Mouse (Mus musculus): ENCODE results near the gene Mkln1. TPM values are rescaled to one million over a fixed set of nuclear protein-coding genes. Genes with fewer than 3 reads are reported as not detected.

Mkln1 gene
- 136 and 148 TPM in 2 replicates for polyA plus RNA-seq (2014; fragmentation: Nextera tagmentation; extraction: Ambion mirVana)

- H3K36me3 ChIP-seq (ENCODE audit: control insufficient read depth, insufficient read depth, low read length) = no peaks in the 10 kb centered on the region
- peak; percentile 99 for ATAC-seq (ENCODE audit: low read depth)
- peak within 1 kb of the TSS; percentile 93 for H3K27ac ChIP-seq (ENCODE audit: low read depth, low read length)
- H3K27me3 ChIP-seq (ENCODE audit: control insufficient read depth, insufficient read depth, low read length) = no peaks in the 10 kb centered on the region
- peak within 1 kb of the TSS; percentile 95 for H3K9ac ChIP-seq (replicated peaks; ENCODE audit: low read depth, low read length)
- H3K4me2 ChIP-seq (ENCODE audit: low read depth, low read length) = peak within 1 kb of the TSS; percentile 88
- no peaks in the 10 kb centered on the region for H3K9me3 ChIP-seq (ENCODE audit: control insufficient read depth, low read length)
- peaks cover 17% of the 10 kb centered on the region for H3K4me1 ChIP-seq (ENCODE audit: control insufficient read depth, insufficient read depth, low read length)
- 1% methylated on average over 55 of the region's 65 CpGs for WGBS
- H3K4me3 ChIP-seq (ENCODE audit: low read depth, low read length) = peak within 1 kb of the TSS; percentile 93
Observed at GRCm38 (mm10) chr6:31398431-31399205, at the start of gene Mkln1. Gene Mkln1 (plus strand): TSS chr6:31398735.

- WGBS = 72% methylated on average over 26 of the region's 26 CpGs
- Histone ChIP-seq H3K4me1 (ENCODE audit: control insufficient read depth, insufficient read depth, low read length) (peaks cover 6% of the 10 kb centered on the region; the same call in 1 of the 2 replicates), H3K9ac (replicated peaks; ENCODE audit: low read depth, low read length) (no peak overlapping the region), H3K27ac (ENCODE audit: low read depth, low read length) (0 out of 2 replicates have a peak overlapping the region, but pooled peaks have one; percentile 45), H3K27me3 (ENCODE audit: control insufficient read depth, insufficient read depth, low read length) (no peaks in the 10 kb centered on the region), H3K4me2 (ENCODE audit: low read depth, low read length) (no peak overlapping the region), H3K4me3 (ENCODE audit: low read depth, low read length) (no peak overlapping the region), H3K9me3 (ENCODE audit: control insufficient read depth, low read length) (no peaks in the 10 kb centered on the region), H3K36me3 (ENCODE audit: control insufficient read depth, insufficient read depth, low read length) (no peaks in the 10 kb centered on the region)
- ATAC-seq (ENCODE audit: low read depth) = peak; percentile 49; the same call in 1 of the 2 replicates
Observed at GRCm38 (mm10) chr6:31356444-31357191, 41.9 kb upstream of the Mkln1 start.

- no peaks in the 10 kb centered on the region for H3K27me3 ChIP-seq (ENCODE audit: control insufficient read depth, insufficient read depth, low read length)
- H3K9me3 ChIP-seq (ENCODE audit: control insufficient read depth, low read length) = no peaks in the 10 kb centered on the region
- peak; percentile 89; the same call in 1 of the 2 replicates for ATAC-seq (ENCODE audit: low read depth)
- peaks cover 6% of the 10 kb centered on the region; the same call in 1 of the 2 replicates for H3K4me1 ChIP-seq (ENCODE audit: control insufficient read depth, insufficient read depth, low read length)
- WGBS = 48% methylated on average over 4 of the region's 4 CpGs
- 0 out of 2 replicates have a peak overlapping the region, but pooled peaks have one; percentile 45 for H3K27ac ChIP-seq (ENCODE audit: low read depth, low read length)
- no peaks in the 10 kb centered on the region for H3K36me3 ChIP-seq (ENCODE audit: control insufficient read depth, insufficient read depth, low read length)
- H3K9ac ChIP-seq (replicated peaks; ENCODE audit: low read depth, low read length) = no peak overlapping the region
- no peak overlapping the region for H3K4me2 ChIP-seq (ENCODE audit: low read depth, low read length)
- no peak overlapping the region for H3K4me3 ChIP-seq (ENCODE audit: low read depth, low read length)
Observed at GRCm38 (mm10) chr6:31357286-31357685, 41.2 kb upstream of the Mkln1 start.

GRCm38 (mm10) chr6:31362617-31363016 is 35.9 kb upstream of the Mkln1 start:
- H3K4me3 ChIP-seq (ENCODE audit: low read depth, low read length) = no peak overlapping the region
- H3K9ac ChIP-seq (replicated peaks; ENCODE audit: low read depth, low read length) = no peak overlapping the region
- H3K27me3 ChIP-seq (ENCODE audit: control insufficient read depth, insufficient read depth, low read length) = no peaks in the 10 kb centered on the region
- no peak overlapping the region for H3K27ac ChIP-seq (ENCODE audit: low read depth, low read length)
- H3K4me2 ChIP-seq (ENCODE audit: low read depth, low read length) = no peak overlapping the region
- WGBS = 57% methylated on average over 11 of the region's 11 CpGs
- no peaks in the 10 kb centered on the region for H3K9me3 ChIP-seq (ENCODE audit: control insufficient read depth, low read length)
- H3K36me3 ChIP-seq (ENCODE audit: control insufficient read depth, insufficient read depth, low read length) = no peaks in the 10 kb centered on the region
- no peak for ATAC-seq (ENCODE audit: low read depth)
- H3K4me1 ChIP-seq (ENCODE audit: control insufficient read depth, insufficient read depth, low read length) = no peaks in the 10 kb centered on the region

DNA sequence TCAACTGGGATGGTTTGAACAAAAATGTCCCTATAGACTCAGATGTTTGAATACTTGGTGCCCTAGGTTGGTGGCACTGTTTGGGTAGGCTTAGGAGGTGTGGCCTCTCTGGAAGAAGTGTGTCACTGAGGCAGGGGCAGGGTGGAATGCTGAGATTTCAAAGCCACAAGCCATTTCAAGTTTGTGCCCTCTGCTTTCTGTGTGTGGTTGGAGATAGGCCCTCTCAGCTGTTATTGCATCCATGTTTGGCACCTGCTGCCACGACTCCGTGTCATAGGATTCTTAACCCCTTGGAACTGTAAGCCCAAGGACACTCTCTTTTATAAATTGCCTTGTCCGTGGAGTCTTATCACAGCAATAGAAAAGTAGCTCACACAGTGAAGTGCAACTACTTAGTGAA is 34.1 kb upstream of the Mkln1 start:
- H3K36me3 ChIP-seq (ENCODE audit: control insufficient read depth, insufficient read depth, low read length) = no peaks in the 10 kb centered on the region
- no peak for ATAC-seq (ENCODE audit: low read depth)
- WGBS = 97% methylated on average over 3 of the region's 3 CpGs
- H3K4me3 ChIP-seq (ENCODE audit: low read depth, low read length) = no peak overlapping the region
- H3K9ac ChIP-seq (replicated peaks; ENCODE audit: low read depth, low read length) = no peak overlapping the region
- H3K4me2 ChIP-seq (ENCODE audit: low read depth, low read length) = no peak overlapping the region
- H3K4me1 ChIP-seq (ENCODE audit: control insufficient read depth, insufficient read depth, low read length) = no peaks in the 10 kb centered on the region
- H3K9me3 ChIP-seq (ENCODE audit: control insufficient read depth, low read length) = no peaks in the 10 kb centered on the region
- H3K27ac ChIP-seq (ENCODE audit: low read depth, low read length) = no peak overlapping the region
- H3K27me3 ChIP-seq (ENCODE audit: control insufficient read depth, insufficient read depth, low read length) = no peaks in the 10 kb centered on the region

GRCm38 (mm10) chr6:31367947-31368346 is 30.6 kb upstream of the Mkln1 start:
- Histone ChIP-seq H3K4me3 (ENCODE audit: low read depth, low read length) (no peak overlapping the region), H3K9me3 (ENCODE audit: control insufficient read depth, low read length) (no peaks in the 10 kb centered on the region), H3K36me3 (ENCODE audit: control insufficient read depth, insufficient read depth, low read length) (no peaks in the 10 kb centered on the region), H3K9ac (replicated peaks; ENCODE audit: low read depth, low read length) (no peak overlapping the region), H3K4me1 (ENCODE audit: control insufficient read depth, insufficient read depth, low read length) (no peaks in the 10 kb centered on the region), H3K27me3 (ENCODE audit: control insufficient read depth, insufficient read depth, low read length) (no peaks in the 10 kb centered on the region), H3K4me2 (ENCODE audit: low read depth, low read length) (no peak overlapping the region), H3K27ac (ENCODE audit: low read depth, low read length) (no peak overlapping the region)
- 82% methylated on average over 10 of the region's 10 CpGs for WGBS
- no peak for ATAC-seq (ENCODE audit: low read depth)

GRCm38 (mm10) chr6:31368559-31368958 is 30.0 kb upstream of the Mkln1 start:
- H3K27ac ChIP-seq (ENCODE audit: low read depth, low read length) = no peak overlapping the region
- 49% methylated on average over 1 of the region's 1 CpGs for whole genome bisulfite sequencing
- no peaks in the 10 kb centered on the region for H3K27me3 ChIP-seq (ENCODE audit: control insufficient read depth, insufficient read depth, low read length)
- H3K9me3 ChIP-seq (ENCODE audit: control insufficient read depth, low read length) = no peaks in the 10 kb centered on the region
- H3K36me3 ChIP-seq (ENCODE audit: control insufficient read depth, insufficient read depth, low read length) = no peaks in the 10 kb centered on the region
- H3K4me2 ChIP-seq (ENCODE audit: low read depth, low read length) = no peak overlapping the region
- no peak overlapping the region for H3K4me3 ChIP-seq (ENCODE audit: low read depth, low read length)
- H3K9ac ChIP-seq (replicated peaks; ENCODE audit: low read depth, low read length) = no peak overlapping the region
- no peaks in the 10 kb centered on the region for H3K4me1 ChIP-seq (ENCODE audit: control insufficient read depth, insufficient read depth, low read length)
- no peak for ATAC-seq (ENCODE audit: low read depth)

- 79% methylated on average over 3 of the region's 3 CpGs for WGBS
- Histone ChIP-seq H3K27ac (ENCODE audit: low read depth, low read length) (no peak overlapping the region), H3K4me1 (ENCODE audit: control insufficient read depth, insufficient read depth, low read length) (no peaks in the 10 kb centered on the region), H3K4me2 (ENCODE audit: low read depth, low read length) (no peak overlapping the region), H3K9me3 (ENCODE audit: control insufficient read depth, low read length) (no peaks in the 10 kb centered on the region), H3K4me3 (ENCODE audit: low read depth, low read length) (no peak overlapping the region), H3K9ac (replicated peaks; ENCODE audit: low read depth, low read length) (no peak overlapping the region), H3K36me3 (ENCODE audit: control insufficient read depth, insufficient read depth, low read length) (no peaks in the 10 kb centered on the region), H3K27me3 (ENCODE audit: control insufficient read depth, insufficient read depth, low read length) (no peaks in the 10 kb centered on the region)
- ATAC-seq (ENCODE audit: low read depth) = no peak
Observed at GRCm38 (mm10) chr6:31369875-31370274, 28.7 kb upstream of the Mkln1 start.

- H3K9ac ChIP-seq (replicated peaks; ENCODE audit: low read depth, low read length) = no peak overlapping the region
- H3K4me2 ChIP-seq (ENCODE audit: low read depth, low read length) = no peak overlapping the region
- 53% methylated on average over 14 of the region's 14 CpGs for WGBS
- ATAC-seq (ENCODE audit: low read depth) = no peak
- no peak overlapping the region for H3K4me3 ChIP-seq (ENCODE audit: low read depth, low read length)
- H3K27ac ChIP-seq (ENCODE audit: low read depth, low read length) = no peak overlapping the region
- H3K27me3 ChIP-seq (ENCODE audit: control insufficient read depth, insufficient read depth, low read length) = no peaks in the 10 kb centered on the region
- no peaks in the 10 kb centered on the region for H3K4me1 ChIP-seq (ENCODE audit: control insufficient read depth, insufficient read depth, low read length)
- H3K36me3 ChIP-seq (ENCODE audit: control insufficient read depth, insufficient read depth, low read length) = no peaks in the 10 kb centered on the region
- H3K9me3 ChIP-seq (ENCODE audit: control insufficient read depth, low read length) = no peaks in the 10 kb centered on the region
Observed at GRCm38 (mm10) chr6:31370550-31371061, 27.9 kb upstream of the Mkln1 start.

Measured in neural tube, embryonic 14.5 days (tissue).